Mouse (Mus musculus) heart, embryonic 13.5 days (tissue): ENCODE measurements around the gene Aqp12. TPM values are rescaled to one million over a fixed set of nuclear protein-coding genes. Genes with fewer than 3 reads are reported as not detected.

Experiments used
- ATAC-seq: fragments of 200-750 bp; cut with Nextera tagmentation; 2 replicates; pipeline ENCODE4 v1.8.0; 2017; ENCODE audit warnings: moderate TSS enrichment; ENCODE audit not compliant: insufficient number of reproducible peaks, low FRiP score, low TSS enrichment; ENCODE audit errors: extremely low read depth
- H3K27ac ChIP-seq: fragments of 300-500 bp; sonication (generic); replicated peaks from 2 replicates; pipeline ENCODE4 v1.5.1; 2015; ENCODE audit warnings: moderate library complexity, mild to moderate bottlenecking, inconsistent platforms
- H3K27me3 ChIP-seq: fragments of 300-500 bp; sonication (generic); replicated peaks from 2 replicates; pipeline ENCODE4 v1.6.1; 2015; ENCODE audit warnings: mild to moderate bottlenecking, inconsistent platforms
- H3K36me3 ChIP-seq: fragments of 300-500 bp; sonication (generic); 2 replicates; pipeline ENCODE4 v1.6.1; 2015; ENCODE audit warnings: mild to moderate bottlenecking, inconsistent platforms
- H3K4me1 ChIP-seq: fragments of 300-500 bp; sonication (generic); 2 replicates; pipeline ENCODE4 v1.6.1; 2015; ENCODE audit warnings: inconsistent platforms
- H3K4me2 ChIP-seq: fragments of 300-500 bp; sonication (generic); 2 replicates; pipeline ENCODE4 v1.6.1; 2015; ENCODE audit warnings: inconsistent platforms, mild to moderate bottlenecking, moderate library complexity
- H3K4me3 ChIP-seq: fragments of 300-500 bp; sonication (generic); 2 replicates; pipeline ENCODE4 v1.5.1; 2015; ENCODE audit warnings: moderate library complexity, mild to moderate bottlenecking, inconsistent platforms
- H3K9ac ChIP-seq: fragments of 300-500 bp; sonication (generic); 2 replicates; pipeline ENCODE4 v1.6.1; 2015; ENCODE audit warnings: inconsistent platforms, mild to moderate bottlenecking, moderate library complexity
- H3K9me3 ChIP-seq: fragments of 300-500 bp; sonication (generic); 2 replicates; pipeline ENCODE4 v1.6.1; 2016; ENCODE audit warnings: inconsistent platforms
- WGBS: fragments of 180-500 bp; shearing (Covaris S2); methylation state at CpG from one replicate; pipeline ENCODE4 v1.1.7; 2015; ENCODE audit warnings: mixed read lengths; 5-methylcytosine and 5-hydroxymethylcytosine counted together
- polyA plus RNA-seq: library from polyadenylated mRNA; unstranded; fragments of >200 nt; fragmentation: Nextera tagmentation; extraction: Ambion mirVana; gene quantifications from 2 replicates; pipeline ENCODE4 v1.2.1, GENCODE M21; 2015

Gene Aqp12
- polyA plus RNA-seq, 1 experiment from 2014 or later, result not detected

DNA sequence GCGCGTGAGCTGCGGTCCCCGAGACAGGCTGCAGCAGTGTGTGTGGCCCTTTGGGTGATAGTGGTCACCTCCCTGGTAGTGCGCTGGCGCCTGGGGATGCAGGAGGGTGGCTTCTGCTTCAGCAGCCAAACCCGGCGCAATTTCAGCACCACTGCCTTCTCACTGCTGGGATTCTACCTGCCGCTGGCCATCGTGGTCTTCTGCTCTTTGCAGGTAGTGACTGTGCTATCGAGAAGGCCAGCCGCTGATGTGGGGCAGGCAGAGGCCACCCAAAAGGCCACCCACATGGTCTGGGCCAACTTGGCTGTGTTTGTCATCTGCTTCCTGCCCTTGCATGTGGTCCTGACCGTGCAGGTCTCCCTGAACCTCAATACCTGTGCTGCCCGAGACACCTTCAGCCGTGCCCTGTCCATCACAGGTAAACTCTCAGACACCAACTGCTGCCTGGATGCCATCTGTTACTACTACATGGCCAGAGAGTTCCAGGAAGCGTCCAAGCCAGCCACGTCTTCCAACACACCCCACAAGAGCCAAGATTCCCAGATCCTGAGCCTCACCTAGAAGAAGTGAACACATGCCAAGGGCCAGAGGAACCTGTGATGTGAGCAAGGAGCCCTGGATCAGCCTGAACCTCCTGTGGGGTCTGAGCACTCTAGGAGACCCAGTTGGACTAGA lies 23.1 kb upstream of the Aqp12 start:
- Histone ChIP-seq H3K4me1 (peaks cover 33% of the 10 kb centered on the region), H3K27ac (no peak overlapping the region), H3K9ac (no peak overlapping the region), H3K4me3 (no peak overlapping the region), H3K4me2 (no peak overlapping the region), H3K36me3 (no peaks in the 10 kb centered on the region), H3K27me3 (peaks cover 16% of the 10 kb centered on the region; the same call in 1 of the 2 replicates), H3K9me3 (no peaks in the 10 kb centered on the region)
- no peak for ATAC-seq
- 84% methylated on average over 17 of the region's 17 CpGs for WGBS

DNA sequence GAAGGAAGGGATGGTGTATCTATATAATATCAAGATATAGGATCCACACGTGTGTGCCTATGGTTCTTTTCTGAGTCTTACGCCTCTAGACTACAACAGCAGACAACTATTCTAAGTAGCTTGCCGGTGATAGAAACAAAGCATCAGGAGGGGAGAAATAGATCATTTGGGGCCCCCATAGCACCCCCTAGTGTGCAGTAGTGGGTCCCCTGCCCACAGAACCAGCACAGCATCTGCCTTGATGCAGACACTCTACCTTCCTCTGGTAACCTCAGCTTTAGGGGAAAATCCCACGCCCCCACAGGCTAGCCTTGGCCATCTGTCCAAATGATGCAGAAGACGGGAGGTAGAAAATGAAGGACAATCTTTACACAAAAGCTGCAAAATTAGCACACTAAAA lies 21.1 kb upstream of the Aqp12 start:
- H3K9ac ChIP-seq, result no peak overlapping the region
- peaks cover 14% of the 10 kb centered on the region for H3K4me1 ChIP-seq
- no peaks in the 10 kb centered on the region for H3K36me3 ChIP-seq
- peaks cover 13% of the 10 kb centered on the region for H3K27me3 ChIP-seq
- WGBS, result 78% methylated on average over 5 of the region's 5 CpGs
- H3K27ac ChIP-seq, result no peak overlapping the region
- H3K9me3 ChIP-seq, result no peaks in the 10 kb centered on the region
- no peak for ATAC-seq
- H3K4me3 ChIP-seq, result no peak overlapping the region
- no peak overlapping the region for H3K4me2 ChIP-seq

DNA sequence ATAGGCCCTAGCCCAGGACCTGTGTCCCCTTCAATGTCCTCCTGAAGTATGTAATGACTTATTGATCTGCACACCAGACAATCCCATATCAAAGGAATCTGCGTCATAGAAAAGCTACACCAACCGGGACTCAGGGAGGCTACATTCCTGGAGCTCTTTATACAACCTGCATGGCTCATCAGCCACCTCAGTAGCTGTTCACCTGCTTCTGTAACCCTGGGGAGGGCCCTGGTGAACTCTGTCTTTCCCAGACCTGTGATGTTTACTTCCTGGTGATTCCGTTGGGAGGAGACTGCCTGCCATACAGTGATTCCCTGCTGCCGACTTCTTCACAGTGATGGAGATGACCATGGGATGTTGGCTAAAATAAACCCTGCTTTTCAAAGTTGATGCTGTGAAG lies 17.2 kb upstream of the Aqp12 start:
- Histone ChIP-seq H3K9ac (no peak overlapping the region), H3K27ac (no peak overlapping the region), H3K4me3 (no peak overlapping the region), H3K4me2 (no peak overlapping the region), H3K36me3 (no peaks in the 10 kb centered on the region), H3K4me1 (no peaks in the 10 kb centered on the region), H3K27me3 (peaks cover 13% of the 10 kb centered on the region), H3K9me3 (no peaks in the 10 kb centered on the region)
- 68% methylated on average over 4 of the region's 4 CpGs for WGBS
- ATAC-seq, result no peak

DNA sequence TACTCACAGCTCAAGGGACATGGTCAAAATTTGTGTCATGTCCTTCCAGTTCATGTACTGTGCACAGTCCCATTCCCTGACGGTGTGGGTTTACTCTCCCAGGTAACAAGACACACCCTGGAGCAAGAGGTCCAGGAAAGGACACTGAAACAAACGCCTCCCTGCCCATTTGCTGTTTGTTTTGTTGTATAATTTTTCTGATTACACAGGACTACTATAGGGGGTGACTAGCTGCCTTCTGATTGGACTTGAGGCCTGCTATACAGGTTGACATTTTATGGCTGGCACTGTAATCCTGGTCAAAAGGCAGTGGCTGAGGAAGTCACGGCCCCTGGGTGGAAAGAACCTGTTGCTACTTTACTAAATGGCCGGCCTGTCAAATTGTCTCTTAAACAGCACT lies 16.2 kb upstream of the Aqp12 start:
- Histone ChIP-seq H3K27ac (no peak overlapping the region), H3K4me1 (no peaks in the 10 kb centered on the region), H3K4me3 (no peak overlapping the region), H3K36me3 (no peaks in the 10 kb centered on the region), H3K9me3 (no peaks in the 10 kb centered on the region), H3K9ac (no peak overlapping the region), H3K27me3 (peaks cover 13% of the 10 kb centered on the region), H3K4me2 (no peak overlapping the region)
- ATAC-seq, result no peak
- 54% methylated on average over 4 of the region's 4 CpGs for WGBS

DNA sequence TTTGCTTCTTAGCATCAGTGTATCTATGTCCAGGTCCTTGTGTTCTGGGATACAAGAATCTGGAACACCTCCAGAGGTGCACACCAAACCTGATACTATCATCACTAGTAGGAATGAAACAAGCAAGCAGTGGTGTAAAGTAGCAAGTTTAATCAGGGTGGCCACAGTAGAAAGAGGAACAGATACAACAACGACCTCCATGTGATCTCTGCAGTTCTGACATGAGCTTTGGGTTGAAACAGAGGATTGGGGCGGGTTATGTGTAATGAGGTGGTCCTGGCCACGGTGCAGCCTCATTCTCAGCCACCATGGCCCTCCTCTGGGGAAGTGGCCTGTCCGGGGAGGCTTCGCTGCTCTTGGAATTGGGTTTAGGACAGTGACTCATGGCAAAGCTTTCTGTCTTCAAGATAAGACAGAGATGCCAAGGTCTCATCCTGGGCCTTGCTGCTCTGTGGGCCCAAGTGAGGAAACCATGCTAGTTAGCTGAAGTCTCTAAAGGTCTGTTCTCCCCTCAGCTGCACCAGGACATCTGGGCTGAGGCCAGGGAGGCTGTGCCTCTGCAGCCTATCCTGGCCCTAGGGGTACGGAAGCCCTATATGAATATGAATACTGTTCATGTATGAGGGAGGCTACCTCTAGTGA lies 13.8 kb upstream of the Aqp12 start:
- no peak overlapping the region for H3K27ac ChIP-seq
- H3K4me2 ChIP-seq, result no peak overlapping the region
- H3K4me1 ChIP-seq, result no peaks in the 10 kb centered on the region
- ATAC-seq, result no peak
- H3K27me3 ChIP-seq, result peaks cover 13% of the 10 kb centered on the region
- H3K4me3 ChIP-seq, result no peak overlapping the region
- no peak overlapping the region for H3K9ac ChIP-seq
- 73% methylated on average over 6 of the region's 6 CpGs for WGBS
- H3K9me3 ChIP-seq, result no peaks in the 10 kb centered on the region
- H3K36me3 ChIP-seq, result no peaks in the 10 kb centered on the region

DNA sequence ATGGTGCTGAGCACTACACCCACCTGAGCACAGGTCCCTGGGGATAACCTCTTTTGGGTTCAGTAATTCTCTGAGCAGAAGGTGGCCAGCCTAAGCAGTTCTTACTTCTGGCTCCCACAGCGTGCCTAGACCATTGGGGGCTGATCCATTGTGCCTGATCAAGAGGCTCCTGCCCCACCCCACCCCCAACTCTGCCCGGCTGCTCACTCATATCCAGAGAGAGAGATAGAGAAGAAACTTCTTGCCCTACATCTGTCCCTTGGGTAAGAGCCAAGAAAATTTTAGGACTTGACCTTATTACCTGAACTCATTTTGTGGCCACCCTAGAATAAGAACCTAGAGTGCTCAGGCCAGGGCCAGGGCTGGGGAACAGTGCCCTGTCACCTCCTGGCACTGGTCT lies 13.3 kb upstream of the Aqp12 start:
- Histone ChIP-seq H3K27me3 (peaks cover 17% of the 10 kb centered on the region), H3K9ac (no peak overlapping the region), H3K4me2 (no peak overlapping the region), H3K4me3 (no peak overlapping the region), H3K27ac (no peak overlapping the region), H3K36me3 (no peaks in the 10 kb centered on the region), H3K9me3 (no peaks in the 10 kb centered on the region), H3K4me1 (no peaks in the 10 kb centered on the region)
- no peak for ATAC-seq
- WGBS, result 67% methylated on average over 2 of the region's 2 CpGs

DNA sequence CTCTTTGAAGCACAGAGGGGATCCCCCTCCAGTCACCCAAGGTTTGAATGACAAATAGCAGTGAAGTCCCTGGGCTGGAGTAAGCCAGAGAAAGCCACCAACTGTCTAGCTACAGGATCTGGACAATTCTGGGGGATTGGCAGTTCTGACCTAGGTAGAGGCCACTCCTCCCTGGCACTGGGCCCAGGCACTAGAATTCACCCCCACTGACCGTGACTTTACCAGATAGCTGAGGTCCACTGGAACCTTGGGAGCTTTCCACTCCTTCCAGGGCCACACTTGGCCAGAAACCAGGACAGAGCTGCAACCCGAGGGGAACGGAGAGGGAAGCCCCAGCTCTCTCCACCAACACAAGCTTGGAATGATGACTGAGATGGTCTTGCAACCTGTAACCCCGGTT lies 3.1 kb downstream of the Aqp12 start:
- WGBS, result 14% methylated on average over 4 of the region's 4 CpGs
- Histone ChIP-seq H3K4me2 (no peak overlapping the region), H3K27ac (no peak overlapping the region), H3K36me3 (no peaks in the 10 kb centered on the region), H3K9ac (no peak overlapping the region), H3K4me1 (peaks cover 14% of the 10 kb centered on the region), H3K9me3 (no peaks in the 10 kb centered on the region), H3K4me3 (no peak overlapping the region), H3K27me3 (peaks cover 21% of the 10 kb centered on the region)
- no peak for ATAC-seq

DNA sequence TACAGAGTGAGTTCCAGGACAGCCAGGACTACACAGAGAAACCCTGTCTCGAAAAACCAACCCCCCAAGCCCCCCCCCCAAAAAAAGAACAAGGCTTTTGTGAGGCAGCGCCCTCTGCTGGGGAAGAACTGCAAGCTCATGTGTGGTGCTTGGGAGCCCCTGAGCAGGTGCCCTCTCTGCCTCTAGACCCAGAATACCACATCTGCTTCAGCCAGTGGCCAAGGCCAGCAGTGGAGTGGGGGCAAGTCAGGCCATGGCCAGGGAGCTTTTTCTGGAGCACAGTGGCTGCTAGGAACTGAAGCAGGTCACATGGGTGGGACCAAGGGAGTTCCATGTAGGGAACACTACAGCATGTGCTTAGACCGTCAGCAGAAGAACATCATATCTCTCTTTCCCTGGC lies 4.6 kb downstream of the Aqp12 start:
- no peak overlapping the region for H3K4me2 ChIP-seq
- 29% methylated on average over 3 of the region's 3 CpGs for WGBS
- H3K36me3 ChIP-seq, result no peaks in the 10 kb centered on the region
- peaks cover 17% of the 10 kb centered on the region for H3K27me3 ChIP-seq
- no peak overlapping the region for H3K4me3 ChIP-seq
- peaks cover 14% of the 10 kb centered on the region for H3K4me1 ChIP-seq
- H3K9ac ChIP-seq, result no peak overlapping the region
- H3K9me3 ChIP-seq, result no peaks in the 10 kb centered on the region
- no peak for ATAC-seq
- H3K27ac ChIP-seq, result no peak overlapping the region

DNA sequence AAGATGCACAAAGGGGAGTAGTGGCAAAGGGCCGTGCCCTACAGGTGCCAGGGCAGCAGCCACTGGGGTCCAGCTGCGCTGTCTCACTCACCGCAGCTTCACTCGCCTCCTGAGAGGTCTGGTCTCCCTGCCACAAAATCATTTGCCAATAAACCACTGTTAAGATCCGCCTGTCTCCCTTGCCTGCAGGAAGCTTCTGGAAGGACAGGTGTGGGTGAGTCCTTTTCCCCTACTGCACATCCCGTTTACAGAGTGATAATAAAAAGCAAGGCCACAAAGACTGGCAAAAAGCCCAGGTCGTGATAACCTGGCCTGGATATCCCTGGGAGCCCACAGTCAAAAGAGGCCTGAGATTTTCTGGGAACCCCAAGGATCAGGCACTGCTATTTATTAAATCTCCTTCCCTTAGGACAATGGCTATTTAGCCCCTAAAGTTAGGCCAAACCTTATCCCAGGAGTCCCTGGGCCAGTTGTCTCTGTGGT lies 6.0 kb downstream of the Aqp12 start:
- Histone ChIP-seq H3K9me3 (no peaks in the 10 kb centered on the region), H3K27me3 (peaks cover 3% of the 10 kb centered on the region; the same call in 1 of the 2 replicates), H3K27ac (no peak overlapping the region), H3K4me3 (no peak overlapping the region), H3K36me3 (no peaks in the 10 kb centered on the region), H3K9ac (no peak overlapping the region), H3K4me2 (no peak overlapping the region), H3K4me1 (peaks cover 14% of the 10 kb centered on the region)
- ATAC-seq, result no peak
- WGBS, result 61% methylated on average over 7 of the region's 7 CpGs

DNA sequence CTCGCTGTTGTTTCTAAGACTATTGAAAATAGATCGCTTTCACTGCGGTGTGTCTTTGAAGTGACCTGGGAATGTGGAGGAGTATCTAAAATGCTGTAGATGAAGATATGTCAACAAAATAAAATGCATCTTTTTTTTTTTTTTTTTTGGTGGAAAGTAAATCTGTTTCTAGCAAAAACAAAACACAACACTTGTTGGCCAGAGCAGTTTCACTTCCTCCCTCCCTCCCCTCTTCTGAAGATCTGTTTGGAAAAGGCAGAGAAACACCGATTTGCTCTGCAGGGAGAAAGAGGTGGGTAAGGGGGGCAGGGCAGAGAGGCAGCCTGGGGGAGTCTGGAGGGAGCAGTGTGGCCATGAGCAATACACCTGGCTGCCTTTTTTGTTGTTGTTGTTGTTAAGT lies 7.2 kb downstream of the Aqp12 start:
- no peak for ATAC-seq

DNA sequence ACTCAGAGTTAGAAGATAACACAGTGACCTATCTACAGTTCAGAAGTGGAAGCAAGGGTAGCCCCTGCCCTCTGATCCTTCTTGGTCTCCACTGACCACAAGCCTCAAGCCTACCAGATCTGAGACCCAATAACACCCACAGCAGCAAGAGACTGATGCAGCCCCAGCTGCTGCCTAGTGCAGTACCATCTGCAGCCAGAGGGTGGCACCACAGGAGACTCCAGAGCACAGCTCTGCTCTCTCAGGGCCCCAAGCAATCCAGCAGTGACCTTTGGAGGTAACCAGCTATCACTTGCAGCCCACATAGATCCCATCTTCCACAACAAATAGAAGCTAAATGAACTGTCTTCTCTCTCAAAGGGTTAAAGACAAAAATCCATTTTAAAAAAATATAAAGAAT lies 8.3 kb downstream of the Aqp12 start:
- H3K4me3 ChIP-seq, result no peak overlapping the region
- H3K4me2 ChIP-seq, result no peak overlapping the region
- no peak overlapping the region for H3K27ac ChIP-seq
- H3K4me1 ChIP-seq, result peaks cover 6% of the 10 kb centered on the region
- H3K36me3 ChIP-seq, result no peaks in the 10 kb centered on the region
- H3K9me3 ChIP-seq, result no peaks in the 10 kb centered on the region
- no peak overlapping the region for H3K9ac ChIP-seq
- H3K27me3 ChIP-seq, result 0 out of 2 replicates have a peak, but pooled peaks cover 5% of the 10 kb centered on the region
- ATAC-seq, result 0 out of 2 replicates have a peak, but pooled peaks have one; percentile 4

More for the DNA sequence above, 7.2 kb downstream of the Aqp12 start:
- Histone ChIP-seq H3K9ac (no peak overlapping the region), H3K4me1 (peaks cover 14% of the 10 kb centered on the region), H3K36me3 (no peaks in the 10 kb centered on the region), H3K4me2 (no peak overlapping the region), H3K27ac (no peak overlapping the region), H3K4me3 (no peak overlapping the region), H3K9me3 (no peaks in the 10 kb centered on the region), H3K27me3 (0 out of 2 replicates have a peak, but pooled peaks cover 3% of the 10 kb centered on the region)
- 68% methylated on average over 4 of the region's 4 CpGs for WGBS

DNA sequence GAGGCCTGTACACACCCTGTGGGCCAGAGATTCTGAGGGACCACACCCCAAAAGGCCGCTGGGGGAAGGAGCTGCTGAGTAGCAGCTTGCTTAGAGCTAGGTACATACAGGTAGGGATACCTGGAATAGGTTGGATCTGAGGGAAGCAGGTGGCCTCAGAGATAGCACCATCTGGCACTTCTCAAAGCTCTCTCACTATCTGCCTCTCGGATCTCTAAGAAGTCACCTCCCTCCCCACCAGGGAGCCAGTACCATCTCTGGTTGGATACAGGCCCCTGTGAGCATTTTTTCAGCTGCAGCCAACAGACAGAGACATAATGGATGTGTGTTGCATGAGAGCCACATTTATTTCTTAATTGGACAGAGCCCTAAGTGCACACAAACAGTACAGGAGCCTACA lies 9.0 kb downstream of the Aqp12 start:
- Histone ChIP-seq H3K4me1 (no peaks in the 10 kb centered on the region), H3K27ac (no peak overlapping the region), H3K4me3 (no peak overlapping the region), H3K9me3 (no peaks in the 10 kb centered on the region), H3K27me3 (peaks cover 6% of the 10 kb centered on the region; the same call in 1 of the 2 replicates), H3K36me3 (no peaks in the 10 kb centered on the region), H3K4me2 (no peak overlapping the region), H3K9ac (no peak overlapping the region)
- 45% methylated on average over 2 of the region's 2 CpGs for WGBS
- no peak for ATAC-seq
